Mouse (Mus musculus) G1E (cell line): ENCODE results near the gene Zfp846. TPM values are rescaled to one million over a fixed set of nuclear protein-coding genes. Genes with fewer than 3 reads are reported as not detected.

ENCODE experiments used
- ATAC-seq: 2 replicates; pipeline ENCODE4 v1.8.0; 2016; ENCODE audit warnings: mild to moderate bottlenecking; ENCODE audit not compliant: insufficient number of reproducible peaks, poor library complexity, low FRiP score, severe bottlenecking; ENCODE audit errors: extremely low read depth
- DNase-seq: peaks from one replicate; pipeline ENCODE4 v3.0.0; 2012; ENCODE audit warnings: low spot score
- H3K27me3 ChIP-seq: 2 replicates; pipeline ENCODE4 v1.6.1; 2012; ENCODE audit warnings: mild to moderate bottlenecking, low read length, inconsistent platforms; ENCODE audit not compliant: insufficient read depth
- H3K36me3 ChIP-seq: replicated peaks from 2 replicates; pipeline ENCODE3; 2012; ENCODE audit warnings: mild to moderate bottlenecking, inconsistent platforms
- H3K4me1 ChIP-seq: 2 replicates; pipeline ENCODE4 v1.6.1; 2012; ENCODE audit warnings: low read depth, low read length, inconsistent platforms, mixed read lengths; ENCODE audit not compliant: insufficient read depth
- H3K4me3 ChIP-seq: 2 replicates; pipeline ENCODE4 v1.5.1; 2012; ENCODE audit warnings: low read depth, mild to moderate bottlenecking, inconsistent platforms, low read length, moderate library complexity, mixed read lengths
- H3K9me3 ChIP-seq: replicated peaks from 2 replicates; pipeline ENCODE4 v1.6.1; 2012; ENCODE audit warnings: inconsistent platforms
- CTCF ChIP-seq: IDR thresholded peaks from 2 replicates; pipeline ENCODE4 v1.5.1; 2012; ENCODE audit warnings: low read depth, low read length, inconsistent platforms, mixed read lengths
- GATA1 ChIP-seq: IDR thresholded peaks from 2 replicates; pipeline ENCODE4 v1.6.1; 2012; ENCODE audit warnings: borderline replicate concordance, low read length, inconsistent platforms, mixed read lengths
- GATA2 ChIP-seq: IDR thresholded peaks from 2 replicates; pipeline ENCODE4 v1.6.1; 2012; ENCODE audit warnings: low read depth, low read length, inconsistent platforms, borderline replicate concordance
- POLR2AphosphoS5 ChIP-seq: IDR thresholded peaks from 2 replicates; pipeline ENCODE4 v1.6.1; 2012; ENCODE audit warnings: low read depth, low read length, inconsistent platforms; ENCODE audit not compliant: insufficient replicate concordance
- TAL1 ChIP-seq: conservative IDR thresholded peaks from 2 replicates; pipeline ENCODE4 v1.6.1; 2012; ENCODE audit warnings: low read depth, low read length, inconsistent platforms, mixed read lengths
- polyA plus RNA-seq: library from polyadenylated mRNA; stranded (reverse); fragments of >175 nt; gene quantifications from 2 replicates; pipeline ENCODE4 v1.2.3, GENCODE M21; 2012
- total RNA-seq, 2 experiments: library from RNA; stranded (forward) in 1 of 2; stranded (reverse) in 1 of 2; fragments of 200-1000 nt in 1 of 2; fragments of >200 nt in 1 of 2; fragmentation: Nextera tagmentation in 1 of 2; gene quantifications; 2 replicates each; pipeline ENCODE4 v1.2.3; 2014 to 2017

Zfp846 gene
- total RNA-seq (2014; fragmentation: Nextera tagmentation): 10.3 and 11.3 TPM in 2 replicates
- total RNA-seq (2017): 8.0 and 10.5 TPM in 2 replicates
- polyA plus RNA-seq: 8.8 and 10.6 TPM in 2 replicates

DNA sequence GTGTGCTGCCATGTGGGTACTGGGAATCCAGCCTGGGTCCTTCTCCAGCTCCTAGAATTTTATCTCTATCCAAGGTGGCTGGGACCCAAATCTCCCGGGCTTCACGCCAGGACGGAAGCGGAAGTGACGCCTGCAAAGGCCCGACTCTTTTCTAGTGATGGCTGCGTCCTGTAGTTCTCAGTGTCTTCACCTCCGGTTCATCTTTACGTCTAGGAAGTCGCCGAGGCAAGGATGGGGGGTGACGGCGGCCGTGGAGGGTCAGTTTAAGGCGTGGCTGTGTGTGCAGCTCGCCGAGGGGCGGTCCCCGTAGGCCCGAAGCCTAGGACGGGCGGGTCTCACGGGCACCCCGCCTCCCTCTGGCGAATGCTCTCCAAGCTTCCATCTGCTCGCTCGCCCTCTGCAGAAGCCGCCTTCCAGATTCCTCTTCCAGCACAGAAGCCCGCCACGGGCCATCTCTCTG, at the start of gene Zfp846:
TSS of gene Zfp846 (plus strand) at position 117 of the 460 bp plus-strand sequence.
- Histone ChIP-seq H3K36me3 (peaks cover 24% of the 10 kb centered on the region), H3K4me1 (peaks cover 20% of the 10 kb centered on the region), H3K9me3 (peaks cover 8% of the 10 kb centered on the region), H3K4me3 (peak within 1 kb of the TSS; percentile 78), H3K27me3 (no peaks in the 10 kb centered on the region)
- TF ChIP-seq CTCF: no peak
- no peak for TF ChIP-seq GATA2
- no peak for TF ChIP-seq GATA1
- TF ChIP-seq POLR2AphosphoS5: no peak
- no peak for TF ChIP-seq TAL1
- peak; percentile 94 for ATAC-seq
- peak; percentile 83 for DNase-seq

DNA sequence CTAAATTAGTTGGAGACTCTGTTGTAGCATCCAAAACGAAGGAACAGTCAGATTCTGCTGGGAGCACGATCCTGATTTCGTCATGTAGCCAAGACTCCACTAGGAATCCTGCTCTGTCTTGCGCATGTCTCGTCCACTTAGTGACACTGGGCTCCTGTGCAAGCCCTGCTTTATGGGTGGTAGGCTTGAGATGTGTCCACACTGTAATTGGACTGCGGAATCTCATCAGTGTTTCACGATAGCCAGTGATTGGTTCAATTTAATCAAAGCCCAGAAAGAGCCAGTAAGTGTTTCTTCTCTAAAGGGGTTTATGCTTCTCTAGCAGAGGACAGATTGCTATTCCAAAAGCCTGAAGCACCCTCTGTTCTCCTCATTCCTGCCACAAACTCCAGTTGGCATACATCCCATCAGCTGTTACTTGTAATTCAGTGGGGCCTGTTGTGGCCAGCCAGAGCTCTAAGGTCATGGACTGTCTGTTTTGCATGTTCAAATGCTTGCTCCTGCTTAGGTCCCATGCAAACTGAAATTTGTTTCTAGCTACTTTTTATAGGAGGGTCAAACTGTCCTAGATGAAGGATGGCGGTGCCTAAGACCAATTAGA, 46.7 kb upstream of the Zfp846 start:
- Histone ChIP-seq H3K4me3 (no peak overlapping the region), H3K27me3 (peaks cover 31% of the 10 kb centered on the region), H3K36me3 (no peaks in the 10 kb centered on the region), H3K4me1 (peaks cover 12% of the 10 kb centered on the region), H3K9me3 (no peaks in the 10 kb centered on the region)
- DNase-seq (no peak), ATAC-seq (no peak)
- TF ChIP-seq POLR2AphosphoS5: no peak
- no peak for TF ChIP-seq CTCF
- TF ChIP-seq GATA1: no peak
- TF ChIP-seq TAL1: no peak
- TF ChIP-seq GATA2: no peak

GRCm38 (mm10) chr9:20536598-20536997, 44.5 kb upstream of the Zfp846 start:
- ATAC-seq: no peak
- peaks cover 12% of the 10 kb centered on the region for H3K4me1 ChIP-seq
- peaks cover 28% of the 10 kb centered on the region for H3K27me3 ChIP-seq
- no peak overlapping the region for H3K4me3 ChIP-seq
- H3K9me3 ChIP-seq: no peaks in the 10 kb centered on the region
- TF ChIP-seq CTCF (no peak), GATA2 (no peak), GATA1 (no peak), POLR2AphosphoS5 (no peak), TAL1 (no peak)
- no peaks in the 10 kb centered on the region for H3K36me3 ChIP-seq
- DNase-seq: no peak

GRCm38 (mm10) chr9:20543496-20543895, 37.6 kb upstream of the Zfp846 start:
- TF ChIP-seq GATA1: no peak
- TF ChIP-seq POLR2AphosphoS5: no peak
- no peak for TF ChIP-seq CTCF
- TF ChIP-seq TAL1: no peak
- no peak for TF ChIP-seq GATA2
- Histone ChIP-seq H3K9me3 (no peaks in the 10 kb centered on the region), H3K4me1 (peaks cover 27% of the 10 kb centered on the region), H3K4me3 (no peak overlapping the region), H3K27me3 (peaks cover 7% of the 10 kb centered on the region; the same call in 1 of the 2 replicates), H3K36me3 (no peaks in the 10 kb centered on the region)
- ATAC-seq (no peak), DNase-seq (no peak)

DNA sequence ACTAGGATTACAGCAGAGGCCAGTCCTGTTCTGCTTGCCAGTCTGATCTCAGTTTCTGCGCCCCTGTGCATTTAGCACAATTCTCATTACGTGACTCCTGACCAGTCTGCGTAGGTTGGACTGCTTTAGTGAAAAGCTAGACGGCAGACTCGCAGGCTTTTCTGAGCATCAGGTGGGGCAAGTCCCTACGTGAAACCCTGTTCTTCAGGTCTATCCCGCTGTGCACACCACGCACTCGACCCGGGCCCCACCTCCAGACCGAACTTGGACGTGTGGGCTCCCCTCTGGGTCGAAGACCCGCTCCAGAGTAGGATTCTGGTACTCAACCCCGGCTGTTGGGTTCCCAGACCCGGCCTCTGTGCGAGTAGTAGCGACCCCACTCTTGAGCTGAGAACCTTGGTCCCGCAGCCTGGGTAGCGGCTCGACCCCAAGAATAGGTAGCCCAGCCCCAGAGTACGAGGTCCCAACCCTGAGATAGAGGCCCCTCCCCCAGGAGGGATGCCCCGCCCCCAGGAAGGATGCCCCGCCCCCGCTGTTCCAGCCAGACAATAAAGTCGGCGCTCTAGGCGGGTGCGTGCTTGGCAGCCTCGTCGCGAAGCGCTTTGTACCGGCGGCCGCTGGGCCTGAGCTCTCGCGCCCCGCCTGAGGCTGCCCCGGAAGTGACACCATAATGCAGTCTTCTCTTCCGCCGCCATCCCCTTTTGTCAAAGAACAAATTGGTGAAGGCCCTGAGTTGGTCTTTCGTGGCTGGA, 36.8 kb upstream of the Zfp846 start:
- H3K36me3 ChIP-seq: no peaks in the 10 kb centered on the region
- peak; percentile 72 for ATAC-seq
- peak overlapping the region; percentile 68 for H3K4me3 ChIP-seq
- peak; percentile 79 for DNase-seq
- peaks cover 3% of the 10 kb centered on the region; the same call in 1 of the 2 replicates for H3K27me3 ChIP-seq
- TF ChIP-seq TAL1: no peak
- no peak for TF ChIP-seq GATA2
- TF ChIP-seq POLR2AphosphoS5: no peak
- no peak for TF ChIP-seq CTCF
- no peak for TF ChIP-seq GATA1
- peaks cover 28% of the 10 kb centered on the region for H3K4me1 ChIP-seq
- H3K9me3 ChIP-seq: no peaks in the 10 kb centered on the region

DNA sequence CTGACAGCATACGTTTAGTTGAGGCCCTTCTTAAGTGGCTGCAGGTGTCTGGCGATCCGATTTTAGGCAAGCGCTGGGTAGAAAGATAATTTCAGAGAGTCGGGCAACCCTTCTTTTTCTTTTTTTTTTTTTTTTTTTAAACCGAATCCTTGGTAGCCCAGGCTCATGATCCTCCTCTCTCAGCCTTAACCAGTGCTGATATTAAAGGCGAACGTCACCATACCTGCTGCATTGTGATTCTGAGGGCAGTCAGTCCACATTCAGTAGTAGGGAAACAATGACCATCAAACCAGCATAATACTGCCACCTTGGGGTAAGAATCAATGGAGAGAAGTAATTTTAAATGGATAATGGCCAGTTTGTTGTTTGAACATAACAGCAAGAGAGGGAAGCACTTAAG, 35.9 kb upstream of the Zfp846 start:
- ATAC-seq (peak; percentile 46; the same call in 1 of the 2 replicates), DNase-seq (peak; percentile 63)
- TF ChIP-seq GATA1 (no peak), GATA2 (no peak), CTCF (no peak), POLR2AphosphoS5 (no peak), TAL1 (no peak)
- Histone ChIP-seq H3K9me3 (no peaks in the 10 kb centered on the region), H3K4me3 (peak overlapping the region; percentile 68), H3K36me3 (no peaks in the 10 kb centered on the region), H3K27me3 (0 out of 2 replicates have a peak, but pooled peaks cover 2% of the 10 kb centered on the region), H3K4me1 (peaks cover 28% of the 10 kb centered on the region)
